Mouse (Mus musculus): ENCODE measurements around the gene Adck1. TPM values are rescaled to one million over a fixed set of nuclear protein-coding genes. Genes with fewer than 3 reads are reported as not detected.
"Not testable (repeated sequence)": the region's sequence is repeated elsewhere in the genome, so short reads cannot be mapped to it uniquely, and the experiment has no call there.

Adck1 gene
- polyA plus RNA-seq, 1 experiment, result 20.3 TPM

DNA sequence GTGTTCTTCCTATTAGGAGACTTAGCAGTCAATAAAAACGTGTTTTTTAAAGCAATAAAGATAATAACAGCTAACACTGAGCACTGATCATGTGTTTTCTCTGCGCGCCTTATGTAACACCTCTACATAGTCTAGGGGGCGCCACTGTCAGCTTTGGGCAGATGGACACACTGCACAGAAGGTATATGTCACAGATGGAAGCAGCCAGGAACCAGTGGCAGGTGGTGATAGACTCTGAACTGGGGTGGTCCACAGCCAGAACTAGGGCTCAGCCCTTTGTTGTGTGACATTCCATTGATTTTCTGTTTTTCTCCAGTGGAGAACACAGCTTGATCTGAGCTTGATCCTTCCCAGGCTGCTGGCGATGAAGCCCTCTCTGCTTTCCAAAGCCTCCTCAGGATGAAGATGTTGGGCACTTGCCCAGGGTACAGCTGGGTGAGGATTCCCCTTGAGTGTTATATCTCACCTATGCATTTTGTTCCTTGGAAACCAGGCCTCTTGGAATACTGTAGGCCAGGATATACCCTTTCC lies 107.6 kb downstream of the Adck1 start:
- no peak overlapping the region for H3K4me3 ChIP-seq (replicated peaks; ENCODE audit: extremely low read depth, low read depth, low read length)
- no peak for DNase-seq
- TF ChIP-seq POLR2A (IDR thresholded peaks at IDR 0.05; ENCODE audit: borderline replicate concordance, extremely low read depth, low read depth, low read length), result no peak
- no peak for TF ChIP-seq CTCF (IDR thresholded peaks at IDR 0.05; ENCODE audit: insufficient read depth, low read length)
- no peaks in the 10 kb centered on the region for H3K4me1 ChIP-seq (ENCODE audit: control insufficient read depth, insufficient read depth, low read length)
- 69% methylated on average over 5 of the region's 5 CpGs for WGBS

DNA sequence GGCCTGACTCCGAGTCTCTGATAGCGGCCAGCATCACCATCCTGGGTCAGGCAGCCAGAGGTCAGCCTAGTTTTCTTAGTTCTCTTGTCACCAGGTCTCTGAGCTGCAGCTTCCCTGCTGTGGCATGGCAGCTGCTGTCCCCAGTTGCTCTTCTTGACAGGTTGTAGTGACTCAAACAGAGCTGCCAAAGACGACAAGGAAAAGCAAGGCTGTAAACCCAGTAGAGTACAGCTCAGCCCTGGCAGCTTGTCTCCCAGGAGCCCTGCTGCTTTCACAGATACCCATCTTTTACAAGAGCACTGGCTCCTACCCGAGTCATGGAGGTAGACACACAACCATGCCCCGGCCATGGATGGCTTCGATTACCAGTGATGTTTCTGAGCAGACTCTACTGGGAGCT lies 108.3 kb downstream of the Adck1 start:
- 63% methylated on average over 6 of the region's 6 CpGs for WGBS
- H3K4me1 ChIP-seq (ENCODE audit: control insufficient read depth, insufficient read depth, low read length), result no peaks in the 10 kb centered on the region
- DNase-seq, result no peak
- no peak overlapping the region for H3K4me3 ChIP-seq (replicated peaks; ENCODE audit: extremely low read depth, low read depth, low read length)
- TF ChIP-seq POLR2A (IDR thresholded peaks at IDR 0.05; ENCODE audit: borderline replicate concordance, extremely low read depth, low read depth, low read length) (no peak), CTCF (IDR thresholded peaks at IDR 0.05; ENCODE audit: insufficient read depth, low read length) (no peak)

DNA sequence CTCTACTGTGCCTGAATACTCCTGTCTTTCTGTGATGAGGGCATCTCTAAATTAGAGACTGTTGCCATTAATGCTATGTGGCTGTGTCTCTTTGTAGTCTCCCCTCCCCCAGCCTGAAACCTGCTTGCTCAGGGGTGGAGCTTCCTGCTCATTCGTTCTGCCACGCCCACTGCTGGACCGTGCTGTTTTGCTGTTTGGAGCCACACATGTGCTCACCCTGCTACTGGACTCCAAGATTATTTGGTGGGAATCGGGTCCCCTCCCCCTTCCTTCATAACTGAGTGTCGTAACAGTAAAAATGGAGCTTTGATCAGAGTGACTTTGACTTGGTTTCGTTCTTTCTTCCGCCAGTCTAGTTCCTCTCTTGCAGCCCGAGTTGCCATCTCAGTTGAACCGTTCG lies 111.5 kb downstream of the Adck1 start:
- WGBS, result 53% methylated on average over 10 of the region's 10 CpGs
- H3K4me1 ChIP-seq (ENCODE audit: control insufficient read depth, insufficient read depth, low read length); H3K4me3 ChIP-seq (replicated peaks; ENCODE audit: extremely low read depth, low read depth, low read length); DNase-seq: not testable (repeated sequence)

DNA sequence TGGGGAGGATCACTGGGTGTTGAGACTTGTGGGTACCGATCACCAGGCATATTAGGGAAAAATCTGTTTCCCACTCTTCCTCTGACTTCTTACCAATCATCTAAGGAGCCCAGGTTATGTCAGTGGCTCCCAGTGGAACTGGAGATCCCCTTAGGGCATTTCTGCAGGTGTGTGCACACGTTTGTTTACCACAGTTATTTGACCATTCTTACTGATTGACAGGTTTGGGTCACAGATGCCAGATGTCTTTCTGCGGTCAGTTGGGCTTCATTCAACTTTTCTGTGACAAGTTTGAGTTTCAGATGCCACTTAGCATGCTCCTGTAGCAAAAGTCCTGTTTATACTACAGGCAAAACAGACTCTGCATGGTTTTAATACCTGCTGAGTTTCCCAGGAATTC lies 112.5 kb downstream of the Adck1 start:
- WGBS, result 64% methylated on average over 3 of the region's 3 CpGs
- H3K4me3 ChIP-seq (replicated peaks; ENCODE audit: extremely low read depth, low read depth, low read length), result no peak overlapping the region
- no peaks in the 10 kb centered on the region for H3K4me1 ChIP-seq (ENCODE audit: control insufficient read depth, insufficient read depth, low read length)
- no peak for DNase-seq
- no peak for TF ChIP-seq CTCF (IDR thresholded peaks at IDR 0.05; ENCODE audit: insufficient read depth, low read length)
- no peak for TF ChIP-seq POLR2A (IDR thresholded peaks at IDR 0.05; ENCODE audit: borderline replicate concordance, extremely low read depth, low read depth, low read length)

DNA sequence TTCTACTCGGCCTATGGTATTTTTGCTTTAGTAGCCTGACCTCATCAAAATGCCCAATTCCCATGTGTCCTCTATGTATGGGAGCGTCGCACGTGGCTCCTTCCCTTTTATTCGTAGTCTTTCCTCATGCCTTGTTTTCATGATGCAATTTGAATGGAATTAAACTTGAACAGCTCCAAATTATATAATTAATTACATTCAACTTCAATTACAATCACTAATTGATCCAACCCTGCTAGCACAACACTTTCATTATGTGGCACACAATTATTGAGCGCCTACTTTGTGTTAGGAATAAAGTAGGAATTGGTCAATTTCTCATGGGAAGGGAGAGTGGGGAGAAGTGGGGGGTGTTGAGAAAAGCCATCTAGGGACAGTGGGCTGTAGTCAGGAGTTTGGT lies 113.4 kb downstream of the Adck1 start:
- 93% methylated on average over 6 of the region's 6 CpGs for WGBS
- Histone ChIP-seq H3K4me1 (ENCODE audit: control insufficient read depth, insufficient read depth, low read length) (no peaks in the 10 kb centered on the region), H3K4me3 (replicated peaks; ENCODE audit: extremely low read depth, low read depth, low read length) (no peak overlapping the region)
- DNase-seq, result no peak
- TF ChIP-seq CTCF (IDR thresholded peaks at IDR 0.05; ENCODE audit: insufficient read depth, low read length) (no peak), POLR2A (IDR thresholded peaks at IDR 0.05; ENCODE audit: borderline replicate concordance, extremely low read depth, low read depth, low read length) (no peak)

DNA sequence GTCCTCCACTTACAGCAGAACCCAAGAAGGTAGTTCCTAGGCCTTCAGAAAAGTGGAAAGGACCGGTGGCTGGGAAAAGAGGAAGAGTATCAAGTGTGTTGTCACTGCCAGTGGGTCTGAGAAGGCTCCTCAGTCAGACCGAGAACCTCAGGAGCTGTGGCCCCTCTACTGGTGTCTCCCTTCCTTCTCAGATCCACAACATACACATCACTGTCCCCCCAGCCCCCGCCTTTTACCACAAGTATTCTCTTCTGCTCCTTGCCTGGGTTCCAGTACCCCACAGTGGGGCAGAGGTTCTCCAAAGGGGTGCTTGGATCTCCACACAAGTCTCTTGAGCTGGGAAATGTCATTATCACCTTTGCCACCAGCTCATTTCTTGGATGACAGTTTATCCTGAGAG lies 115.5 kb downstream of the Adck1 start:
- 71% methylated on average over 3 of the region's 3 CpGs for WGBS
- H3K4me1 ChIP-seq (ENCODE audit: control insufficient read depth, insufficient read depth, low read length), result no peaks in the 10 kb centered on the region
- no peak for TF ChIP-seq POLR2A (IDR thresholded peaks at IDR 0.05; ENCODE audit: borderline replicate concordance, extremely low read depth, low read depth, low read length)
- TF ChIP-seq CTCF (IDR thresholded peaks at IDR 0.05; ENCODE audit: insufficient read depth, low read length), result no peak
- H3K4me3 ChIP-seq (replicated peaks; ENCODE audit: extremely low read depth, low read depth, low read length), result no peak overlapping the region
- no peak for DNase-seq

DNA sequence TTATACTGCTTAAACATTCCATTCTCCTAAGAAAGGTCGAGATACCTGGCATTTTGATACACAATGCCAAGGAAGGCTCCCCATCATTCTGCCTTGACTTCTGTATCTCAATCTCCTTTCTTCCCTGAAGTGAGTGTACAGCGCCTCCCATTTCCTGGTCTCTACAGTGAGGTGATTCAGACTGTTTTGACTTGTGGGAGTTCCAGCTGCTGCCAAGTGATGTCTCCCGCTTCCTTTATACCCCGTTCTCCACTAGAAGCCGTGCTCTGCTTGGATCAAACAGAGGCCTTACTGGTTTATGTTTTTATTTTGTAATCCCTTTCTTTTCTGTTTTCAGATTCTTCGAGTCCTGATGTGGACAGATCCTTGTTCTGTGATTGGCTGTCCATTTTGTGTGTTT lies 116.3 kb downstream of the Adck1 start:
- 79% methylated on average over 6 of the region's 6 CpGs for whole genome bisulfite sequencing
- Histone ChIP-seq H3K4me3 (replicated peaks; ENCODE audit: extremely low read depth, low read depth, low read length) (no peak overlapping the region), H3K4me1 (ENCODE audit: control insufficient read depth, insufficient read depth, low read length) (no peaks in the 10 kb centered on the region)
- no peak for DNase-seq
- no peak for TF ChIP-seq POLR2A (IDR thresholded peaks at IDR 0.05; ENCODE audit: borderline replicate concordance, extremely low read depth, low read depth, low read length)
- TF ChIP-seq CTCF (IDR thresholded peaks at IDR 0.05; ENCODE audit: insufficient read depth, low read length), result no peak

DNA sequence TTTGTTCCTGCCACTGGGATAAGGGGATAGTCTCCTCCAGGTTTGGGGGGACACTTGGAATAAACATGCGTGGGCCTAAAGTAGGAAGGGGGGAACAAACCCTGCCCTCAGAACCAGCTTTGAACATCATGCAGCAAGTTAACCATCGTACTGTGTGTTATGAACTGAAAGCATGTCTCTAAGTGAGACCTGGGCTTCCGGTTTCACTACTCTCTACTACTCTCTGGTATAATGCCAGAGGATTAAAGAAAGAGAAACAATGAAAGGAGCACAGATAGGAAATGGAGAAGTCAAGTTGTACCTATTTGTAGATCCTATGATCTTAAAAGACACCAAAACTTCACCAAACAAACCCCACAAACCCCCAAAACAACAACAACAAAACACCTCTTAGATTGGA lies 121.3 kb downstream of the Adck1 start:
- 70% methylated on average over 3 of the region's 3 CpGs for WGBS
- DNase-seq, result no peak
- Histone ChIP-seq H3K4me3 (replicated peaks; ENCODE audit: extremely low read depth, low read depth, low read length) (no peak overlapping the region), H3K4me1 (ENCODE audit: control insufficient read depth, insufficient read depth, low read length) (no peaks in the 10 kb centered on the region)
- TF ChIP-seq CTCF (IDR thresholded peaks at IDR 0.05; ENCODE audit: insufficient read depth, low read length) (no peak), POLR2A (IDR thresholded peaks at IDR 0.05; ENCODE audit: borderline replicate concordance, extremely low read depth, low read depth, low read length) (no peak)

DNA sequence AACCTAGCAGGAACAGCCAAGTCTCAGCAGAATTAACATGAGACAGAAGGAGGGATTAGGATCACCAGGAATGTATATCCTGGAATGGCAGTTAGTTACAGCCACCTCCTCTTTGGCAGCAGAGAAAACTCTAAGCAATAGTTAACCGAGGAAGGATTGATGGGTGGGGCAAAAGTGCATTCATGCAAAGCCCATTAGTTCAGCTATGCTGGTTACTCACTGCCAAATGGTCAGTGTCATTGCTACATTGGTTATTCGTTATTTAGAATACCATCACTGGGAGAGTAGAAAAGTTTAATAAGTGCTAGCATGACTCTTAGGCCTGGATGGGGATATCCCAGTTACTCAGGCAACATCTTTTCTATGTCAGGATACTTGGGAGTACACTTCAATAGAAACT lies 130.5 kb downstream of the Adck1 start:
- 59% methylated on average over 2 of the region's 2 CpGs for WGBS
- H3K4me1 ChIP-seq (ENCODE audit: control insufficient read depth, insufficient read depth, low read length), result no peaks in the 10 kb centered on the region
- no peak for DNase-seq
- TF ChIP-seq CTCF (IDR thresholded peaks at IDR 0.05; ENCODE audit: insufficient read depth, low read length), result no peak
- H3K4me3 ChIP-seq (replicated peaks; ENCODE audit: extremely low read depth, low read depth, low read length), result no peak overlapping the region

Other genes with a start within 250 kb of the Adck1 start
- not detected in 2 replicates for gene Gm10436, start 178.4 kb upstream of the Adck1 start, polyA plus RNA-seq (2012; rRNA removed)
- gene Gm8332, start 110.5 kb upstream of the Adck1 start, polyA plus RNA-seq (2012; rRNA removed), result not detected in 2 replicates
- not detected in 2 replicates for gene Gm5662, start 86.1 kb upstream of the Adck1 start, polyA plus RNA-seq (2012; rRNA removed)
- not detected in 2 replicates for gene Gm5039, start 36.5 kb upstream of the Adck1 start, polyA plus RNA-seq (2012; rRNA removed)

All from lung, adult 2 months (tissue).